Mouse (Mus musculus) neural tube, embryonic 11.5 days (tissue): Measurements from ENCODE around the gene Rhoh. TPM values are rescaled to one million over a fixed set of nuclear protein-coding genes. Genes with fewer than 3 reads are reported as not detected.

Source experiments
- ATAC-seq: fragments of 200-750 bp; cut with Nextera tagmentation; 2 replicates; pipeline ENCODE4 v1.8.0; 2017; ENCODE audit warnings: moderate number of reproducible peaks, mild to moderate bottlenecking, moderate TSS enrichment, moderate library complexity; ENCODE audit not compliant: insufficient read depth, low FRiP score, low TSS enrichment
- DNase-seq: peaks from one replicate; pipeline ENCODE4 v3.0.0-alpha.2; 2015; ENCODE audit warnings: low spot score
- H3K27ac ChIP-seq: fragments of 300-500 bp; sonication (generic); 2 replicates; pipeline ENCODE4 v1.5.1; 2014; ENCODE audit warnings: low read depth, mild to moderate bottlenecking, low read length
- H3K27me3 ChIP-seq: fragments of 300-500 bp; sonication (generic); 2 replicates; pipeline ENCODE4 v1.6.1; 2014; ENCODE audit warnings: mild to moderate bottlenecking, low read length, mixed read lengths; ENCODE audit not compliant: control insufficient read depth, insufficient read depth
- H3K36me3 ChIP-seq: fragments of 300-500 bp; sonication (generic); 2 replicates; pipeline ENCODE4 v1.6.1; 2014; ENCODE audit warnings: mild to moderate bottlenecking, low read length, moderate library complexity, mixed read lengths; ENCODE audit not compliant: control insufficient read depth, insufficient read depth
- H3K4me1 ChIP-seq: fragments of 300-500 bp; sonication (generic); 2 replicates; pipeline ENCODE4 v1.6.1; 2014; ENCODE audit warnings: low read length, mixed read lengths; ENCODE audit not compliant: control insufficient read depth, insufficient read depth
- H3K4me2 ChIP-seq: fragments of 300-500 bp; sonication (generic); 2 replicates; pipeline ENCODE4 v1.6.1; 2014; ENCODE audit warnings: low read depth, mild to moderate bottlenecking, moderate library complexity
- H3K4me3 ChIP-seq: fragments of 300-500 bp; sonication (generic); 2 replicates; pipeline ENCODE4 v1.5.1; 2014; ENCODE audit warnings: low read depth, low read length
- H3K9ac ChIP-seq: fragments of 300-500 bp; sonication (generic); 2 replicates; pipeline ENCODE4 v1.6.1; 2014; ENCODE audit warnings: mild to moderate bottlenecking, low read length
- H3K9me3 ChIP-seq: fragments of 300-500 bp; sonication (generic); 2 replicates; pipeline ENCODE4 v1.6.1; 2016; ENCODE audit warnings: low read length; ENCODE audit not compliant: control insufficient read depth
- WGBS: fragments of 180-500 bp; shearing (Covaris S2); extraction: QIAGEN DNeasy Blood & Tissue Kit; methylation state at CpG from one replicate; pipeline ENCODE4 v1.1.7; 2014; 5-methylcytosine and 5-hydroxymethylcytosine counted together
- polyA plus RNA-seq: library from polyadenylated mRNA; unstranded; fragments of >200 nt; fragmentation: Nextera tagmentation; extraction: Ambion mirVana; gene quantifications from 2 replicates; pipeline ENCODE4 v1.2.1, GENCODE M21; 2014

The Rhoh gene
- polyA plus RNA-seq, 1 experiment from 2014 or later, result 0.73 TPM

DNA sequence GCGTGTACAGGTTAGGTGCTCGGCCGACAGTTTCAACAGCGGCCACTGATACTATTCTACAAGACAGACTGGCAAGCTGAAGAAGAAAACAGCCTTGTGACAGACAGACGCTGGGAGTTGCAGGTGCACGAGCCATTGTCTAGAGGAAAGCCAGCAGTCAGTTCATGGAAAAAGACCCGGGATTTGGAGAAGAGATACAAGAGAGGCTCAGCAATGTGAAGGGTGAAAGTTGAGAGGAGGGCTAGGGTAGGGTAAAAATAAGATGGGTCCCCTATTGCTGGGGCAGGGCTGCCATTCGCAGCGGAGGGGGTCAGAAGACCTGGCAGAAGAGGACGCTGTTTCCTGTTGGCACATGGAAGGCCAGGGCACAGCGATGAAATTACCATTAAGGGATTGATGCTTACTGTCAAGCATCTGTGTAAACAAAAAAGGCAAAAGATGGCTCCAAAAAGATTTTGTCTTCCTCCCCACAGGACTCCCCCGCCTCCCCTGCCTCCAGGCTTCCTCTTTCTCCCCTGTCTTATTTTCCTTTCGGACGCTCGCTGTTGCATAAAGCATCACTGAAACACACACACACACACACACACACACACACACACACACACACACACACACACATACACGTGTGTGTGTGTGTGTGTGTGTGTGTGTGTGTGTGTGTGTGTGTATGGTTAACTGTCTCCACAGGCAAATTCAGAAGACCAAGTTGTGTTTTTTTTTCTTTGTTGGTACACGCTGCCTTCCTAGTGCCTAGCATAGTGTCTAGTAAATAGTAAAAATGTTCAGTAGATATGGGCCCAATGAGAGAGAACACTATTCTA, 4.2 kb upstream of the Rhoh start:
- Histone ChIP-seq H3K4me3 (no peak overlapping the region), H3K4me2 (no peak overlapping the region), H3K36me3 (no peaks in the 10 kb centered on the region), H3K9me3 (no peaks in the 10 kb centered on the region), H3K27ac (no peak overlapping the region), H3K4me1 (no peaks in the 10 kb centered on the region), H3K9ac (no peak overlapping the region), H3K27me3 (no peaks in the 10 kb centered on the region)
- ATAC-seq, result no peak
- no peak for DNase-seq
- 80% methylated on average over 17 of the region's 17 CpGs for WGBS

DNA sequence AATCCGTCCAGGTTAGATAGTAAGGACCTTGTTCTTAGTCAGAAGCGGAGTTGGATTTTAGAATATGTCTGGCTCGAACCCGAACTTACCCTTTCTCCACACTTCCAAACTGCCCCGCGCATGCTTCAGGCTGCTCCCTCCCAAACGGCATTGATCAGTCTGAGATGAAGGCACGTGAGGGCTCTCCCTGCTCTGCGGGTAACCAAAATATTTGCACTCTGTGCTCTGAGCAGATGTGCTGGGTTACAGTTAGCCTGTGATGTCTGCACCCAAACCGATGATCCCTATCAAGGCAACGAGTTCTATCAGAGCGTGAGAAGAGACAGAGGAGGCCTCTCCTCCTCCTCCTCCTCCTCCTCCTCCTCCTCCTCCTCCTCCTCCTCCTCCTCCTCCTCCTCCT, 3.1 kb upstream of the Rhoh start:
- no peak overlapping the region for H3K9ac ChIP-seq
- H3K36me3 ChIP-seq, result no peaks in the 10 kb centered on the region
- no peak overlapping the region for H3K4me3 ChIP-seq
- no peaks in the 10 kb centered on the region for H3K27me3 ChIP-seq
- no peak overlapping the region for H3K27ac ChIP-seq
- DNase-seq (no peak), ATAC-seq (no peak)
- whole genome bisulfite sequencing, result 64% methylated on average over 12 of the region's 12 CpGs
- H3K4me2 ChIP-seq, result no peak overlapping the region
- H3K4me1 ChIP-seq, result no peaks in the 10 kb centered on the region
- no peaks in the 10 kb centered on the region for H3K9me3 ChIP-seq

DNA sequence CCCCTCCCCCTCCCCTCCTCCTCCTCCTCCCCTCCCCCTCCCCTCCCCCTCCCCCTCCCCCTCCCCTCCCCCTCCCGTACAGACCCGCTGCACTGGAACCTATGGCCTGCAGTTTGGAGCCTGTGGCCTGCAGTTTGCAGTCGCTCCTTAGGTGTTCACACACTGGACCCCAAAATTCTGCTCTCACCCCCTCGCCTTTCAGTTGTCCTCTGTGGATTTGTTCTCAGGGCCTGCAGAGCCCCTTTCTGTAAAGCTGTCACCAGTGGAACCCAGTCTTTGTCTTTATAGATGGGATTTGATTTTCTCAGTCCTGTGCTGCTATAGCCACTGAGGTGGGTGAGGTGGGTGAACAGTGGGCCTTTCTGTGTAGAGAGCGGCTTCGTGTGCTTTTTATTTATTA, 2.7 kb upstream of the Rhoh start:
- no peaks in the 10 kb centered on the region for H3K36me3 ChIP-seq
- no peak overlapping the region for H3K4me3 ChIP-seq
- H3K9me3 ChIP-seq, result no peaks in the 10 kb centered on the region
- no peak overlapping the region for H3K27ac ChIP-seq
- no peak for DNase-seq
- no peaks in the 10 kb centered on the region for H3K4me1 ChIP-seq
- ATAC-seq, result no peak
- WGBS, result 88% methylated on average over 4 of the region's 6 CpGs
- H3K9ac ChIP-seq, result no peak overlapping the region
- no peak overlapping the region for H3K4me2 ChIP-seq
- H3K27me3 ChIP-seq, result no peaks in the 10 kb centered on the region

DNA sequence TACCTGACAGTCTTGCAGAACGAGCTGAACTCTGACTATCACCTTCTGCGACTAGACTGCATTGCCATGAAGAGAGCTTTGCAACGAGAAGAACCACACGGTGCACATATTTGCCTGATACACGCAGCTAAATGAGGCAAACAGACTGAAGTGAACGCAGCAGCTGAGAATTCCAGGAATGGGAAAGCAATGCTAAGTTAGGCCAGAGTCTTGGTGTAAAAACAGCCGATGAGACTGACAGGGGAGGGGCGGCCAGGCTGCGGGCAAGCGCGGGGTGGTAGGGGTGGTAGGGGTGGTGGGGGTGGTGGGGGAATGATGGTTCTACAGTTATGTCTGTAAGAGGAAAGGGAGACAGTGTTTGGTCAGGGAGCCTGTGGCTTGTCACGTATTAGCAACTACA, 2.1 kb upstream of the Rhoh start:
- Histone ChIP-seq H3K4me2 (no peak overlapping the region), H3K36me3 (no peaks in the 10 kb centered on the region), H3K4me3 (no peak overlapping the region), H3K27me3 (no peaks in the 10 kb centered on the region), H3K9ac (no peak overlapping the region), H3K27ac (no peak overlapping the region), H3K4me1 (no peaks in the 10 kb centered on the region), H3K9me3 (no peaks in the 10 kb centered on the region)
- DNase-seq (peak; percentile 41), ATAC-seq (no peak)
- WGBS, result 61% methylated on average over 12 of the region's 12 CpGs

DNA sequence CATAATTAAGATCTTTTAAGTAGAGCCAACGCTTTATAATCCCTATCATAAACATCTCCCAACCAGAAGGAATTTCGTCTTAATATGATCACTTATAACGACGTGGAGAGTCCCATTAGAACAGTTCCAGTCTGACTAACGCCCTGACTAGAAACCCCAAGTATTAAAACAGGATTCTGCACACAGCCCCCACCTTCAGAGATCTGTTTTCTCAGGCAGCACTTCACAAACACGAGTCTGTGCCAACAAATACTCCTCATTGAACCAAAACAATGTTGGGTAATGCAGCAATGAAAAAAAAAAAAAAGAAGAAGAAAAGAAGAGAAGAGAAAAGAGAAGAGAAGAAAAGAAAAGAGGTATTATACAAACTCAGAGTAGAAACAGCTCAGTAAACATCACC, 1.6 kb upstream of the Rhoh start:
- no peaks in the 10 kb centered on the region for H3K36me3 ChIP-seq
- DNase-seq, result no peak
- ATAC-seq, result no peak
- no peaks in the 10 kb centered on the region for H3K4me1 ChIP-seq
- H3K9me3 ChIP-seq, result no peaks in the 10 kb centered on the region
- no peak overlapping the region for H3K4me2 ChIP-seq
- H3K9ac ChIP-seq, result no peak overlapping the region
- no peaks in the 10 kb centered on the region for H3K27me3 ChIP-seq
- 75% methylated on average over 6 of the region's 6 CpGs for WGBS
- H3K4me3 ChIP-seq, result no peak overlapping the region
- no peak overlapping the region for H3K27ac ChIP-seq

DNA sequence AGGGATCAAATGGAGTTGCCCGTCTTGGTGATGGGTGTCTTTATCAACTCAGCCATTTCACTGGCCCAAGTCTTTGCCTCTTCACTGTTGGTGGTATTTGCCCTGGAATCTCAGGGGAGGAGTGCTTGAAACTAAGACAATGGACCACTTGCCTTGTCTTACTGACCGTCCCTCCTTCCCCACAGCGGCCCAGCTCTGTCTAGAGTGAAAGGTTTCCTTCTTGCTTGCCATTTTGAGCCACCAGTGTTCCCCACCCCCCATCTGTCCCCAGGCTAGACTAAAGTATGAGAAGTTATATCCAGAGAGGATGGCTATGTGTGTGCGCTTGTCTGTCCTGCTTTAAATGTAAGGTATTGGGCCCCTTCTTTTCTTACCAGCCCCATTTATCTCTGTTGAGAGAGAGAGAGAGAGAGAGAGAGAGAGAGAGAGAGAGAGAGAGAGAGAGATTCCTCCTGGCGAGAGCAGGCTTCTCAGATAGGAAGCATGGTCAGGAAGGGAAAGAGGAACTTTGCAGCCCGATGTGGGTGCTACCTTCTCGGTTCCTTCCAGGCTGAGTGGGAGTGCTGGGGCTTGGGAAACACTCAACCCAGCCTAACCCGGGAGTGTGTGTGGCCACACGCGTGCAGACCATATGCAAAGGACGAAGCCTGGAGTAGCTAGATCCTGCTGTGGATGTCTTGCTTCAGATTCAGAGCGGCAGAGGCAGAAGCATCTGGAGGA, 572 bp upstream of the Rhoh start:
- Histone ChIP-seq H3K9me3 (no peaks in the 10 kb centered on the region), H3K36me3 (no peaks in the 10 kb centered on the region), H3K4me2 (no peak overlapping the region), H3K27me3 (no peaks in the 10 kb centered on the region), H3K9ac (no peak overlapping the region), H3K4me3 (no peak overlapping the region), H3K4me1 (no peaks in the 10 kb centered on the region), H3K27ac (no peak overlapping the region)
- ATAC-seq (no peak), DNase-seq (no peak)
- 69% methylated on average over 12 of the region's 12 CpGs for WGBS

DNA sequence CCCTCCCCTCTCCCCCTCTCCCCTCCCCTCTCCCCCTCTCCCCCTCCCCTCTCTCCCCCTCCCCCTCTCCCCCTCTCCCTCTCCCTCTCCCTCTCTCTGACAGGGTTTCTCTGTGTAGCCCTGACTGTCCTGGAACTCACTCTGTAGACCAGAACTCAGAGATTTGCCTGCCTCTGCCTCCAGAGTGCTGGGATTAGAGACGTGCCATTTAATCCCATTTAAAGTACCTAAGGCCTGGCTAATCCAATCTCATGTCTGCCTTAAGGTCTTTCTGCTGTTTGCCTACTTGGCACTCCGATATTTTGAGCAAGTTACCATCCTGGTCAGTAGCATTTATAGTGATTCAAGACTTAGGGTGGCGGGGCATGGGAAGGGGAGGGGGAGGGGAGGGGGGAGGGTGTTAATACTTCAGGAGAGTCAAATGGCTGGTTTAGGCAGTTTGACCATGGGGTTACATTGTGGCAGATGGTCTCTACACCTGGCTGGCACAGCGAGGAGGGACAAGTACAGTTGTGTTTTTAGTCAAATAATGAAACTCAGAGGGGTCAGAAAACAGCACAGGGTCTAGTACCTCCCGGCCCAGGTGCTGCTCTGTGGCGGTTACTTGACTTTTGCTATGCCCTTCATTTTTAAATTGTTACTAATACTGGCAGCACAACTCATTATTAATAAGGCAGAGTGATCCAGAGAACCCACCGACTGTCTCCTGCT, 1.4 kb downstream of the Rhoh start:
- H3K36me3 ChIP-seq, result no peaks in the 10 kb centered on the region
- WGBS, result 93% methylated on average over 7 of the region's 7 CpGs

DNA sequence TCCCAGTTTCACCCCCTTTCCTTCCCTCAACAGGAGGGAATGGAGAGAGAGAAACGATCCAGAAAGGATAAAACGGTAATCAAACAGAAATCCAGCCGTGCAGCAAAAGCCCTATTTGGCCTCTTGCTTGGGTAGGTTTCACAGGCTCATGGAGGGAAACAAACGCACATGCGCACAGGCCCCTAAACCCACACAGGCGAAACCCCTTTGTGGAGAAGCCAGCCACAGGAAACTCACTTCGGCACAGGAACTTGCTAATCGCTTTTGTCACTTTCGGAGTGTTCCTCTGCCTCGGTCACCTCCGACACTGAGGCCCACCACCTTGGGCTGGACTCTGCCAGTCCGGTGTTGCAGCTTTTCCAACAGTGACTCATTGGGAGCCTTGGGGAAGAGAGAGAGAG, 2.3 kb downstream of the Rhoh start:
- DNase-seq, result no peak
- no peaks in the 10 kb centered on the region for H3K27me3 ChIP-seq
- no peaks in the 10 kb centered on the region for H3K4me1 ChIP-seq
- no peaks in the 10 kb centered on the region for H3K36me3 ChIP-seq
- H3K4me2 ChIP-seq, result no peak overlapping the region
- no peaks in the 10 kb centered on the region for H3K9me3 ChIP-seq
- no peak overlapping the region for H3K27ac ChIP-seq
- WGBS, result 81% methylated on average over 12 of the region's 12 CpGs
- no peak overlapping the region for H3K4me3 ChIP-seq
- H3K9ac ChIP-seq, result no peak overlapping the region
- no peak for ATAC-seq

More for the DNA sequence above, 1.4 kb downstream of the Rhoh start:
- H3K4me1 ChIP-seq, result no peaks in the 10 kb centered on the region
- H3K4me2 ChIP-seq, result no peak overlapping the region
- H3K4me3 ChIP-seq, result no peak overlapping the region
- H3K9me3 ChIP-seq, result no peaks in the 10 kb centered on the region
- H3K9ac ChIP-seq, result no peak overlapping the region
- H3K27me3 ChIP-seq, result no peaks in the 10 kb centered on the region
- ATAC-seq (no peak), DNase-seq (no peak)
- no peak overlapping the region for H3K27ac ChIP-seq
